Mouse (Mus musculus) T-helper 17 cell (primary cell): ENCODE results near the gene Palb2.

Source experiments
- in situ Hi-C, 2 experiments: fragments of 300-600 bp; cut with MboI, MseI; formaldehyde crosslinking; loops; 1 replicate in 1 of 2; 2 replicates in 1 of 2; pipeline ENCODE4 v1.15.1; 2025; ENCODE audit warnings: high pct_unique_total_duplicates in 2 of 2

The Palb2 gene

GRCm38 (mm10) chr7:122132497-122133337, at the start of gene Palb2, which contains the start of gene Dctn5:
Gene Palb2 (minus strand): TSS chr7:122132985.
Gene Dctn5 (plus strand): TSS chr7:122133041.
- in situ Hi-C loops = no loop called here

- in situ Hi-C loops = loop anchor here in 1 of 2 experiments (10.0 kb wide), 1 partner anchor 726 kb away; no protein-coding TSS in a partner anchor
These were observed 47.9 kb upstream of the Palb2 start for GRCm38 (mm10) chr7:122180720-122181119.

GRCm38 (mm10) chr7:122171613-122172012, 38.8 kb upstream of the Palb2 start:
- in situ Hi-C loops = no loop called here

- in situ Hi-C loops = no loop called here
These were observed 37.9 kb upstream of the Palb2 start for GRCm38 (mm10) chr7:122170705-122171104.

GRCm38 (mm10) chr7:122167203-122167602, 34.4 kb upstream of the Palb2 start:
- in situ Hi-C loops = no loop called here

GRCm38 (mm10) chr7:122163766-122164165, 31.0 kb upstream of the Palb2 start:
- in situ Hi-C loops = loop anchor here in 1 of 2 experiments (5.0 kb wide), 1 partner anchor 66 kb away; no protein-coding TSS in a partner anchor

- in situ Hi-C loops = loop anchor here in 1 of 2 experiments (5.0 kb wide), 1 partner anchor 63 kb away; no protein-coding TSS in a partner anchor
These were observed 27.3 kb upstream of the Palb2 start for GRCm38 (mm10) chr7:122160037-122160436.

- in situ Hi-C loops = loop anchor here in 1 of 2 experiments (10.0 kb wide), 1 partner anchor 284 kb away; no protein-coding TSS in a partner anchor
These were observed 26.4 kb upstream of the Palb2 start, which contains the start of gene Plk1 for GRCm38 (mm10) chr7:122158915-122159902. Gene Plk1 (plus strand): TSS chr7:122159439.

- in situ Hi-C loops = loop anchor here in 1 of 2 experiments (10.0 kb wide), 1 partner anchor 284 kb away; no protein-coding TSS in a partner anchor
These were observed 25.7 kb upstream of the Palb2 start for GRCm38 (mm10) chr7:122158488-122158887.

- in situ Hi-C loops = loop anchor here in 1 of 2 experiments (10.0 kb wide), 1 partner anchor 278 kb away; no protein-coding TSS in a partner anchor
These were observed 19.7 kb upstream of the Palb2 start for GRCm38 (mm10) chr7:122152473-122152872.

GRCm38 (mm10) chr7:122140991-122141390, 8.2 kb upstream of the Palb2 start:
- in situ Hi-C loops = loop anchor here in 1 of 2 experiments (10.0 kb wide), 1 partner anchor 1926 kb away; no protein-coding TSS in a partner anchor

GRCm38 (mm10) chr7:122138190-122138589, 5.4 kb upstream of the Palb2 start:
- in situ Hi-C loops = no loop called here

- in situ Hi-C loops = no loop called here
These were observed 4.3 kb upstream of the Palb2 start for GRCm38 (mm10) chr7:122137071-122137470.

GRCm38 (mm10) chr7:122135070-122135469, 2.3 kb upstream of the Palb2 start:
- in situ Hi-C loops = no loop called here

- in situ Hi-C loops = no loop called here
These were observed 497 bp upstream of the Palb2 start for GRCm38 (mm10) chr7:122133338-122133625.

- in situ Hi-C loops = no loop called here
These were observed 951 bp downstream of the Palb2 start for GRCm38 (mm10) chr7:122131834-122132233.

- in situ Hi-C loops = no loop called here
These were observed 5.8 kb downstream of the Palb2 start for GRCm38 (mm10) chr7:122126946-122127345.

- in situ Hi-C loops = no loop called here
These were observed 7.1 kb downstream of the Palb2 start for GRCm38 (mm10) chr7:122125636-122126035.

GRCm38 (mm10) chr7:122123518-122123917, 9.3 kb downstream of the Palb2 start:
- in situ Hi-C loops = no loop called here

GRCm38 (mm10) chr7:122108206-122108605, 24.6 kb downstream of the Palb2 start:
- in situ Hi-C loops = no loop called here

GRCm38 (mm10) chr7:122101747-122102244, 31.0 kb downstream of the Palb2 start, which contains the start of gene Ndufab1:
Gene Ndufab1 (minus strand): TSS chr7:122101886.
- in situ Hi-C loops = no loop called here
